Mouse (Mus musculus) erythroid progenitor cell, adult 5-6 weeks (primary cell): ENCODE results near the gene Reps1. TPM values are rescaled to one million over a fixed set of nuclear protein-coding genes. Genes with fewer than 3 reads are reported as not detected.
A peak's percentile ranks its signal among the peaks of the same experiment; 100 is the strongest.

Experiments used
- ATAC-seq: replicated peaks from 2 replicates; pipeline ENCODE4 v1.8.0; 2016; ENCODE audit warnings: moderate number of reproducible peaks, mild to moderate bottlenecking, moderate TSS enrichment, inconsistent platforms; ENCODE audit not compliant: poor library complexity, low FRiP score, severe bottlenecking
- total RNA-seq, 2 experiments: library from RNA; stranded (forward) in 1 of 2; stranded (reverse) in 1 of 2; fragments of 150-400 nt in 1 of 2; fragments of 186-747, 209-891 nt in 1 of 2; gene quantifications; 2 replicates each; pipeline versions ENCODE4 v1.2.3 to v1.2.4; 2015 to 2017; ENCODE audit warnings: low replicate concordance in 2 of 2

The Reps1 gene
- total RNA-seq (2015; ENCODE audit: low replicate concordance) (12.3 and 18.0 TPM in 2 replicates), total RNA-seq (2017; ENCODE audit: low replicate concordance) (14.3 and 16.3 TPM in 2 replicates)

GRCm38 (mm10) chr10:18055696-18056390, at the start of gene Reps1:
Gene Reps1, plus strand, starts transcription at chr10:18055861.
- peak; percentile 50 for ATAC-seq

GRCm38 (mm10) chr10:18006756-18007155, 48.9 kb upstream of the Reps1 start:
- no peak for ATAC-seq

GRCm38 (mm10) chr10:18007243-18007642, 48.4 kb upstream of the Reps1 start:
- ATAC-seq: no peak

- no peak for ATAC-seq
Measured at GRCm38 (mm10) chr10:18008118-18008517, 47.5 kb upstream of the Reps1 start.

- ATAC-seq: no peak
Measured at GRCm38 (mm10) chr10:18009744-18010143, 45.9 kb upstream of the Reps1 start.

- ATAC-seq: no peak
Measured at GRCm38 (mm10) chr10:18011761-18012160, 43.9 kb upstream of the Reps1 start.

GRCm38 (mm10) chr10:18020443-18020842, 35.2 kb upstream of the Reps1 start:
- ATAC-seq: no peak

- ATAC-seq: no peak
Measured at GRCm38 (mm10) chr10:18020846-18021245, 34.8 kb upstream of the Reps1 start.

- ATAC-seq: peak; percentile 48
Measured at GRCm38 (mm10) chr10:18021576-18022311, 33.9 kb upstream of the Reps1 start.

- ATAC-seq: peak; percentile 82
Measured at GRCm38 (mm10) chr10:18022312-18022711, 33.3 kb upstream of the Reps1 start.

GRCm38 (mm10) chr10:18022741-18023347, 32.8 kb upstream of the Reps1 start, which contains the start of gene Abracl:
Gene Abracl, minus strand, starts transcription at chr10:18023288.
- peak; percentile 77 for ATAC-seq

- ATAC-seq: no peak
Measured at GRCm38 (mm10) chr10:18034408-18034807, 21.3 kb upstream of the Reps1 start.

- ATAC-seq: no peak
Measured at GRCm38 (mm10) chr10:18036849-18037248, 18.8 kb upstream of the Reps1 start.

GRCm38 (mm10) chr10:18046380-18046779, 9.3 kb upstream of the Reps1 start:
- ATAC-seq: no peak

GRCm38 (mm10) chr10:18047380-18048146, 8.1 kb upstream of the Reps1 start:
- ATAC-seq: no peak

GRCm38 (mm10) chr10:18055009-18055695, 509 bp upstream of the Reps1 start:
- ATAC-seq: peak; percentile 84

- no peak for ATAC-seq
Measured at GRCm38 (mm10) chr10:18056391-18056745, 707 bp downstream of the Reps1 start.

GRCm38 (mm10) chr10:18058681-18059338, 3.1 kb downstream of the Reps1 start:
- ATAC-seq: no peak

GRCm38 (mm10) chr10:18059807-18060206, 4.1 kb downstream of the Reps1 start:
- no peak for ATAC-seq
